Mouse (Mus musculus) forebrain, postnatal 0 days (tissue): Measurements from ENCODE around the gene Ugt1a6a. TPM values are rescaled to one million over a fixed set of nuclear protein-coding genes. Genes with fewer than 3 reads are reported as not detected.

Source experiments
- ATAC-seq: fragments of 200-750 bp; cut with Nextera tagmentation; 2 replicates; pipeline ENCODE4 v1.8.0; 2017; ENCODE audit warnings: mild to moderate bottlenecking, moderate library complexity
- DNase-seq: peaks from one replicate; pipeline ENCODE4 v3.0.0-alpha.2; 2015
- H3K27ac ChIP-seq: fragments of 300-500 bp; sonication (generic); 2 replicates; pipeline ENCODE4 v1.5.1; 2014; ENCODE audit warnings: low read depth, mild to moderate bottlenecking, antibody characterized with exemption, low read length, moderate library complexity, mixed read lengths
- H3K27me3 ChIP-seq: fragments of 300-500 bp; sonication (generic); 2 replicates; pipeline ENCODE4 v1.6.1; 2014; ENCODE audit warnings: mild to moderate bottlenecking, low read length, mixed read lengths; ENCODE audit not compliant: insufficient read depth
- H3K36me3 ChIP-seq: fragments of 300-500 bp; sonication (generic); 2 replicates; pipeline ENCODE4 v1.6.1; 2014; ENCODE audit warnings: mild to moderate bottlenecking, moderate library complexity; ENCODE audit not compliant: insufficient read depth
- H3K4me1 ChIP-seq: fragments of 300-500 bp; sonication (generic); 2 replicates; pipeline ENCODE4 v1.6.1; 2014; ENCODE audit warnings: antibody characterized with exemption; ENCODE audit not compliant: insufficient read depth
- H3K4me2 ChIP-seq: fragments of 300-500 bp; sonication (generic); 2 replicates; pipeline ENCODE4 v1.6.1; 2014; ENCODE audit warnings: low read depth, mild to moderate bottlenecking, moderate library complexity
- H3K4me3 ChIP-seq: fragments of 300-500 bp; sonication (generic); 2 replicates; pipeline ENCODE4 v1.5.1; 2014; ENCODE audit warnings: low read depth, low read length, mixed read lengths
- H3K9ac ChIP-seq: fragments of 300-500 bp; sonication (generic); 2 replicates; pipeline ENCODE4 v1.6.1; 2014; ENCODE audit warnings: mild to moderate bottlenecking
- H3K9me3 ChIP-seq: fragments of 300-500 bp; sonication (generic); 2 replicates; pipeline ENCODE4 v1.6.1; 2016; ENCODE audit warnings: low read length
- CTCF ChIP-seq: sonication (generic); IDR thresholded peaks from 2 replicates; pipeline ENCODE4 v1.5.1; 2016; ENCODE audit warnings: antibody characterized with exemption, control low read depth, low read depth
- WGBS: fragments of 180-500 bp; shearing (Covaris S2); extraction: QIAGEN DNeasy Blood & Tissue Kit; methylation state at CpG from one replicate; pipeline ENCODE4 v1.1.7; 2014; 5-methylcytosine and 5-hydroxymethylcytosine counted together
- polyA plus RNA-seq: library from polyadenylated mRNA; unstranded; fragments of >200 nt; fragmentation: Nextera tagmentation; extraction: Ambion mirVana; gene quantifications from 2 replicates; pipeline ENCODE4 v1.2.1, GENCODE M21; 2015
- total RNA-seq: library from RNA; depleted of rRNA; stranded (reverse); fragments of >200 nt; gene quantifications from 2 replicates; pipeline ENCODE4 v1.2.3, GENCODE M21; 2014

Ugt1a6a gene
- total and polyA plus RNA-seq, 2 experiments from 2014 or later: 2.0 to 5.1 TPM

DNA sequence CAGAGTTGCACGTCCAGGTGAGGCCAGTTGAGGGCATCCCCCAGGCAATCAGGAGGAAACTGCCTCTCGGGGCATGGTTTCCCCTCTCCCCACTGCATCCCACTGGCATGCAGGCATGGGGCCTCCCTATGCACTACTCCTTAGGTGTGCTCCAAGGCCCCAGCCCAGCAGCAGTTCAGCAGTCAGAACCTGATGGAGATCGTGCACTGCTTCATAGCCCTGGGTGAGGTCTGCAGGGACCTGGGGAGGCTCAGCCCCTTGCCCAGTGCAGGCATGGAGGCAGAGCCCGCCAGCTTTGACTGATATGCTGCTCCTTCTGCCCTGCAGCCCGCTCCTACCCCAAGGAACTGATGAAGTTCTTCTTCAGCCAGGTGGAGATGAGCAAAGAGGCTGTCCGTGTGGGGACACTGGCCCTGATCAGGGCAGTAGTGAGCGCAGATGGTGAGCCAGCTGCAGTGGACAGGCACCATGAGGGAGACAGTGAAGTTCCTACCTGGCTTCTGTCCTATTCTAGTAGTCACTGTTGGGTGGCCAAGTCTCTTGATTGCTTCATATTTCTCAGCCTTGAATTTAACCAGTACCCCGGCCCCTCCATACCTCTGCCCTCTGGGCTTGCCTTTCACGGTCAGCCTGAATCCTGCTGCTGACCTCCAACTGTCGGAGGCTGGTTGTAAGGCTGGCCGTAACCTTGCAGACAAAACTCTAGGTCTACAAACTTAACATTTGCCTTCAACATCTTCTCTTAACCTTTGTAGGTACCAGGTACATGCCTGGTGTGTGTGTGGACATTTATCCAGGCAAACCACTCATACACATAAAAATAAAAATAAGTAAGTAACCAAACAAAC lies 100.7 kb downstream of the Ugt1a6a start:
- ATAC-seq (no peak), DNase-seq (no peak)
- H3K4me2 ChIP-seq: no peak overlapping the region
- TF ChIP-seq CTCF: no peak
- no peaks in the 10 kb centered on the region for H3K36me3 ChIP-seq
- H3K27ac ChIP-seq: no peak overlapping the region
- H3K9ac ChIP-seq: no peak overlapping the region
- H3K27me3 ChIP-seq: no peaks in the 10 kb centered on the region
- WGBS: 64% methylated on average over 11 of the region's 11 CpGs
- H3K9me3 ChIP-seq: peaks cover 98% of the 10 kb centered on the region
- H3K4me3 ChIP-seq: no peak overlapping the region
- H3K4me1 ChIP-seq: no peaks in the 10 kb centered on the region

DNA sequence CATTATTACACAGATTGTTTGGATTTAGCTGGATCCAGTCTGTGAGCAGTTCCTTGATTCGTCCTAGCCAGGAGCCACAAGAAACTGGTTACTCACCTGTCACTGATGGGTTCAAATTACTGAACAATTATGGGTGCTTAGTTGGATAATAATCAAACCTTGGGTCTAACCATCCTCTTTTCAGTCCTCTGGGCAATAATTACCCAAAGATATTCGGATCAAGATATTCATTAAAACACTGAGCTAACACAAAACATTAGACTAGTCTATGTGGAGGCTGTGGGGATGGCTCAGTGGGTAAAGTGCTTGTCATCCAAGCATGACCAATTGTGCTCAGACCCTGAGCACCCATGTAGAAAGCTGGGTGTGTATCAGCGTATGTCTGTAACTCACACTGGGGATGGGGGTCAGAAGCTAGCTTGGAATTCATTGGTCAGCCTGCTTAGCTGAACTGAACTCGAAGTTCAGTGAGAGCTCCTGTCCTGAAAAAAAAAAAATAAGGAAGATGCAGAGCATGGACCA lies 101.3 kb downstream of the Ugt1a6a start:
- no peak for DNase-seq
- 60% methylated on average over 4 of the region's 4 CpGs for WGBS
- no peak for ATAC-seq
- no peak for TF ChIP-seq CTCF
- peaks cover 98% of the 10 kb centered on the region for H3K9me3 ChIP-seq
- no peak overlapping the region for H3K9ac ChIP-seq
- no peaks in the 10 kb centered on the region for H3K36me3 ChIP-seq
- H3K4me2 ChIP-seq: no peak overlapping the region
- no peak overlapping the region for H3K4me3 ChIP-seq
- H3K27me3 ChIP-seq: no peaks in the 10 kb centered on the region
- no peak overlapping the region for H3K27ac ChIP-seq
- H3K4me1 ChIP-seq: no peaks in the 10 kb centered on the region

DNA sequence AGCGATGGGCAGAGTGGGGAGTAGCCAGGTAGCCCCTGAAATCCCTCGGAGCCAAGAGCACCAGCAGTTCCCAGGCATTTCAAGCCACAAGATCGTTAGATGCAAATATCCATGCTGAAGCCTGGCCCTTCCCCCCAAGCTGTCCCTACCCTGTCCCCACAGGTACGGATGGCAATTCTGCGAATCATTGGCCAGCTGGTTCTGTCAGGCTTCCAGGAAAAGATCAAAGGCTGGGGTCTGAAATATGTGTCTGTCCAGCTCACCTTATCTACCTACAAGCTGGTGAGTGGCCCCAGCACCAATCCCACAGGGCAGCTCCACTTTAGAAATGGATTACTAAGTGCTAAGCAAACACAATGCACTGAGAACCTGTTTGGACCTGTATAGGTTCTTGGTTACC lies 102.7 kb downstream of the Ugt1a6a start:
- no peak overlapping the region for H3K27ac ChIP-seq
- H3K36me3 ChIP-seq: no peaks in the 10 kb centered on the region
- H3K4me2 ChIP-seq: no peak overlapping the region
- H3K4me1 ChIP-seq: no peaks in the 10 kb centered on the region
- no peak overlapping the region for H3K4me3 ChIP-seq
- no peaks in the 10 kb centered on the region for H3K27me3 ChIP-seq
- H3K9me3 ChIP-seq: peaks cover 98% of the 10 kb centered on the region
- WGBS: 79% methylated on average over 5 of the region's 5 CpGs
- H3K9ac ChIP-seq: no peak overlapping the region
- TF ChIP-seq CTCF: no peak
- no peak for DNase-seq
- ATAC-seq: no peak

DNA sequence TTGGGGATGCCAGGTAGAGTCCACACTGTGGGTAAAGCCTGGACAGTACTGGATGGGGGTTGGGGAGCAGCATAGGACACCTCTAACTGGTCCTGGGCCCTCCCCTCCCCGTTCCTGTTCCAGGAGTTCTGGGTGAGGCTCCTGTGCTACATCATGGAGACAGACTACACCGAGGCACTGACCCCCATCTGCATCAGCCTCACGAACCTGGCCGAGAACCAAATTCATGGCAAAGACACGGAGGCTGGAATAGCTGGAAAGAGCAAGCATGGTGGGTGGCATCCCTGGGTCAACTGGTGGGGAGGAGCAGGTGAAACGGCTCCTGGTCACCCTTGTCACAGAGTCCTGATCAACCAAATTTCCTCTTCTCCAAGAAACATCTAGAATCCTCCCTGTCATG lies 104.2 kb downstream of the Ugt1a6a start:
- DNase-seq (no peak), ATAC-seq (no peak)
- no peak for TF ChIP-seq CTCF
- Histone ChIP-seq H3K9me3 (peaks cover 97% of the 10 kb centered on the region), H3K4me1 (no peaks in the 10 kb centered on the region), H3K4me3 (no peak overlapping the region), H3K27ac (no peak overlapping the region), H3K9ac (no peak overlapping the region), H3K4me2 (no peak overlapping the region), H3K27me3 (no peaks in the 10 kb centered on the region), H3K36me3 (no peaks in the 10 kb centered on the region)
- 81% methylated on average over 6 of the region's 6 CpGs for WGBS

DNA sequence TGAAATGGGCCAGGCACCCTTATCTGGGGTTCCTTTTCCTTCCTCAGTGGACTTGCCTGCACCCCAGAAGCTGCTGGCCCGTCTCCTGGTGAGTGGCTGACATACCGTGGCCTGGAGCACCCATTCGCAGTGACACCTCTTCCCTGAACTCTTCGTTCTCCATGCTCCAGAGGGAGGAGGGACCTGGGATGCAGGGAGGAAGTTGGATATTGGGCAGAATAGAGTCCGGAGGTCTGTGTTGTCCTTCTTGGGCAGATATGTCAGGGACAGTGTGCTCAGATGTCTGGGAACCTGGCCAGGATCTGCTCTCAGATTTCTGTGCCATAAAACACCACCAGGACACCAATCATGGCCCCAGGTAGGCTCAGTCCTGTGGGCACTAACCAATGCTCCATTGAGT lies 105.5 kb downstream of the Ugt1a6a start:
- Histone ChIP-seq H3K36me3 (no peaks in the 10 kb centered on the region), H3K4me2 (no peak overlapping the region), H3K4me3 (no peak overlapping the region), H3K9ac (no peak overlapping the region), H3K4me1 (no peaks in the 10 kb centered on the region), H3K27me3 (no peaks in the 10 kb centered on the region), H3K27ac (no peak overlapping the region), H3K9me3 (peaks cover 97% of the 10 kb centered on the region)
- ATAC-seq (no peak), DNase-seq (no peak)
- no peak for TF ChIP-seq CTCF
- WGBS: 75% methylated on average over 5 of the region's 5 CpGs

DNA sequence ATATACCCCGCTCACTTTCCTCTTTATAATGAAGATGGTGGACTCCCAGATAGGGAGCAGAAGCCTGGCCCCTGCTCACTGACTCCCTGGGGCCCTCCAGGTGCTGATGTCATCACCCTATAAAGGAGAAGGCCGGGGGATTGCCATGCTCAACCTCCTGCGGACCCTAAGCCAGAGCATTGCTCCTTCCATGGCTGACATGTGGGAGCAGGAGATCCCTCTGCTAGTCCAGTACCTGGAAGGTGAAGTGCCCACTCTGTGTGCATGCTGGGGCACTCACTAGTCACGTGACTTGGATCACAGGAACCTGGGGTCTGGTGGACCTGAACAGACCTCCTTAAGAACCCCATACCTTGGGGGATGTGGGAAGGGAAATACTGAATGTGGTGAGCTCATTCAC lies 106.0 kb downstream of the Ugt1a6a start:
- Histone ChIP-seq H3K4me3 (no peak overlapping the region), H3K4me1 (no peaks in the 10 kb centered on the region), H3K9me3 (peaks cover 97% of the 10 kb centered on the region), H3K4me2 (no peak overlapping the region), H3K27me3 (no peaks in the 10 kb centered on the region), H3K36me3 (no peaks in the 10 kb centered on the region), H3K9ac (no peak overlapping the region), H3K27ac (no peak overlapping the region)
- 74% methylated on average over 4 of the region's 4 CpGs for WGBS
- no peak for TF ChIP-seq CTCF
- DNase-seq (no peak), ATAC-seq (no peak)

DNA sequence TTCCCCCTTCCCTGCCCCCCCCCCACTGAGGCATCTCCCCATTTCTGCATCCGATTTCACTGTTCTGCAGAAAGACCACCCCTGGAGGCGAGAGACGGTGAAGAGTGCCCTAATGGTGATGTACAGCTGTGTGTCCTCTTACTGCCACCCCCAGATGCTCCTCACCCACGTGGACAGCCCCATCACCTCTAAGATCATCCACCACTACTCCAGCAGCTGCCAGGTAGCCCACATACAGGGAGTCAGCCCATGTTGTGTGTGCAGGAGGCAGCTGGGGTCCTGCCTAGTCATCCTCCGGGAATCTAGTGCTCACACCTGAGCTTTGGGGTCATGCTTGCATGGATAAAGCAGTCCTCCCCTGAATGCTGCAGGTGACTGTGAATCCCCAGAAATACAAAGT lies 109.3 kb downstream of the Ugt1a6a start:
- no peak for DNase-seq
- H3K4me1 ChIP-seq: no peaks in the 10 kb centered on the region
- H3K27me3 ChIP-seq: no peaks in the 10 kb centered on the region
- no peaks in the 10 kb centered on the region for H3K36me3 ChIP-seq
- no peak overlapping the region for H3K9ac ChIP-seq
- 69% methylated on average over 5 of the region's 5 CpGs for WGBS
- no peak overlapping the region for H3K4me2 ChIP-seq
- peaks cover 100% of the 10 kb centered on the region for H3K9me3 ChIP-seq
- no peak for ATAC-seq
- H3K4me3 ChIP-seq: no peak overlapping the region
- H3K27ac ChIP-seq: no peak overlapping the region
- no peak for TF ChIP-seq CTCF
